Mouse (Mus musculus) CD4-positive, CD25-positive, alpha-beta regulatory T cell, adult 2 months (primary cell): Measurements from ENCODE around the gene Stac3.

ENCODE experiments used
- DNase-seq: peaks from one replicate; pipeline ENCODE4 v3.0.0-alpha.2; 2012; ENCODE audit warnings: low read depth, low spot score

Stac3 gene

GRCm38 (mm10) chr10:127509051-127509836 is 7.8 kb downstream of the Stac3 start:
- peak; percentile 91 for DNase-seq

- no peak for DNase-seq
Observed at GRCm38 (mm10) chr10:127509837-127510701, 8.6 kb downstream of the Stac3 start.

- DNase-seq, result peak; percentile 33
Observed at GRCm38 (mm10) chr10:127510895-127511617, 9.6 kb downstream of the Stac3 start.

- DNase-seq, result peak; percentile 89
Observed at GRCm38 (mm10) chr10:127511634-127512306, 10.3 kb downstream of the Stac3 start.

GRCm38 (mm10) chr10:127512307-127512666 is 10.8 kb downstream of the Stac3 start:
- no peak for DNase-seq

- DNase-seq, result peak; percentile 96
Observed at GRCm38 (mm10) chr10:127512813-127513212, 11.3 kb downstream of the Stac3 start.

- DNase-seq, result peak; percentile 38
Observed at GRCm38 (mm10) chr10:127513501-127514091, 12.1 kb downstream of the Stac3 start.

GRCm38 (mm10) chr10:127514111-127514698 is 12.7 kb downstream of the Stac3 start:
- DNase-seq, result no peak

GRCm38 (mm10) chr10:127514764-127515163 is 13.3 kb downstream of the Stac3 start, which contains the start of gene Ndufa4l2:
Gene Ndufa4l2, plus strand, starts transcription at chr10:127514967.
- DNase-seq, result no peak

GRCm38 (mm10) chr10:127515271-127515982 is 13.9 kb downstream of the Stac3 start:
- DNase-seq, result no peak

GRCm38 (mm10) chr10:127515983-127516459 is 14.5 kb downstream of the Stac3 start:
- DNase-seq, result no peak

GRCm38 (mm10) chr10:127516576-127517260 is 15.2 kb downstream of the Stac3 start:
- DNase-seq, result no peak

GRCm38 (mm10) chr10:127517941-127518340 is 16.5 kb downstream of the Stac3 start:
- no peak for DNase-seq

- no peak for DNase-seq
Observed at GRCm38 (mm10) chr10:127519041-127519701, 17.7 kb downstream of the Stac3 start.

- no peak for DNase-seq
Observed at GRCm38 (mm10) chr10:127519903-127520713, 18.6 kb downstream of the Stac3 start.

- DNase-seq, result no peak
Observed at GRCm38 (mm10) chr10:127520714-127521357, 19.4 kb downstream of the Stac3 start.

- peak; percentile 46 for DNase-seq
Observed at GRCm38 (mm10) chr10:127521611-127522080, 20.2 kb downstream of the Stac3 start.
